Mouse (Mus musculus) ES-Bruce4 (cell line): ENCODE measurements around the gene Sgms1.

Experiments
- CTCF ChIP-seq: IDR thresholded peaks from one replicate; pipeline ENCODE4 v1.8.1; 2011; ENCODE audit warnings: low read depth, low read length
- EP300 ChIP-seq: IDR thresholded peaks from 2 replicates; pipeline ENCODE4 v1.6.1; 2011; ENCODE audit warnings: low read depth, low read length; ENCODE audit not compliant: insufficient read depth
- POLR2A ChIP-seq: IDR thresholded peaks from one replicate; pipeline ENCODE4 v1.8.1; 2011; ENCODE audit warnings: low read length; ENCODE audit not compliant: insufficient read depth

DNA sequence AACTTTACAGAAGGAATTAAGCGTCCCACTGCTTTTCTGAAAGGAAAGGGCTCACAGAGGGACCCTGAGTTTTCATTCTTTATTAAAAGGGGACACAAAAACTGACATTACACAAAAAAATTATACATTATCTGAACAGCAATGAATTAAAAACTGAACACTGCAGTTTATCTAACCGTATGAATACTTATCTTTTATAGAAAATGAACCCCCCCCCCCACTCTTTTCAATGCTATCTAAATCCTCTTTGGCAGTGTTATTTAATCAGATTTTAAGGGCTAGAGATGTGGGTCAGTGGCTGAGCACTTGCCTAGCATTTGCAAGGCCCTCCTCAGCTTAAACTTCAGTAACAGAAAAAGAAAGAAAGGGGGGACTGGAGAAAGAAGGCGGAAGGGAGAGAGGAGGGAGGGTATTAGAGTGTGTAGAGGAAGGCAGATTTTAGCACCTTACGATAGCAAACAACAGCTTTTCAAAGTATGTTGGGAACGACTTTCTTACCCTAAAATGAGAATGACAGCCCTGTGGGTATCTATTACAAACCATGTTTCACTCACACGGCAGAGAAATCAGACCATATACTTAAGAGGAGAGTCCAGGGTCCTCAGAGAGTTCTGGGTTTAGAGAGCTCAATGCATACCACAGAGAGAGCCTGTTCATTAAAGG is 215.9 kb downstream of the Sgms1 start:
- TF ChIP-seq CTCF, result no peak
- TF ChIP-seq POLR2A, result no peak
- no peak for TF ChIP-seq EP300
